Mouse (Mus musculus) liver, adult 2 months (tissue): ENCODE results near the gene AC131692.1.
"Not testable (repeated sequence)": the region's sequence is repeated elsewhere in the genome, so short reads cannot be mapped to it uniquely, and the experiment has no call there.

Experiments
- CTCF ChIP-seq: fragments of 200-500 bp; IDR thresholded peaks from 2 replicates; pipeline ENCODE4 v1.5.1; 2011; ENCODE audit warnings: low read depth, low read length, control low read depth
- POLR2A ChIP-seq: fragments of 200-500 bp; IDR thresholded peaks from 2 replicates; pipeline ENCODE4 v1.6.1; 2011; ENCODE audit warnings: low read length, control low read depth; ENCODE audit not compliant: insufficient read depth; ENCODE audit errors: extremely low read depth

GRCm38 (mm10) chr19:6130414-6131128 is 36.4 kb downstream of the AC131692.1 start:
- not testable (repeated sequence) for TF ChIP-seq CTCF, POLR2A
